Mouse (Mus musculus): ENCODE measurements around the gene Psme2b. TPM values are rescaled to one million over a fixed set of nuclear protein-coding genes. Genes with fewer than 3 reads are reported as not detected.
"Not testable (repeated sequence)": the region's sequence is repeated elsewhere in the genome, so short reads cannot be mapped to it uniquely, and the experiment has no call there.

Psme2b gene
- total RNA-seq, 2 experiments from 2014 or later: 2.6 to 6.3 TPM

DNA sequence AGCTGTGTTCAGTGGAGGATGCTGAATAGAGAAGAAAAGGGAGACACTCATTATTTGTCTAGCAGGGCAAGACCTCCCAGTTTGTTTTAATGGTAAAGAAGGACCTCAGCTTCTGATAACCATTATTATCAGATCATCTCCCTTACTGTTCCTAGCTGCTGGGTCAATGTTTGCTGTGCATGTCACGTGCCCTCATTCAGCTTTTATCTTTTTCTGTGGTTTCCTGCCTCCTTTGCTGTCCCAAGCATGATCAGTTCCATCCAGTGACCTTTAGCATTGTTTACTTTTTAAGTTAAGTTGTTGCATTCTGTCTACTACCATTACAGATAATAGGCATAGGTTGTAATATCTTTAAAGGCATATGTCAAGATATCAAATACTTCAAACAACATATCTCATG lies 37.5 kb downstream of the Psme2b start:
- no peak for ATAC-seq (replicated peaks; ENCODE audit: low FRiP score, poor library complexity, severe bottlenecking)

- no peak for ATAC-seq (replicated peaks; ENCODE audit: low FRiP score, poor library complexity, severe bottlenecking)
Measured at GRCm38 (mm10) chr11:48902021-48902420, 44.0 kb downstream of the Psme2b start, which contains the start of gene Gm5431. Gene Gm5431 (minus strand): TSS chr11:48902214.

GRCm38 (mm10) chr11:48901567-48901930 lies 44.4 kb downstream of the Psme2b start:
- ATAC-seq (replicated peaks; ENCODE audit: low FRiP score, poor library complexity, severe bottlenecking): not testable (repeated sequence)

DNA sequence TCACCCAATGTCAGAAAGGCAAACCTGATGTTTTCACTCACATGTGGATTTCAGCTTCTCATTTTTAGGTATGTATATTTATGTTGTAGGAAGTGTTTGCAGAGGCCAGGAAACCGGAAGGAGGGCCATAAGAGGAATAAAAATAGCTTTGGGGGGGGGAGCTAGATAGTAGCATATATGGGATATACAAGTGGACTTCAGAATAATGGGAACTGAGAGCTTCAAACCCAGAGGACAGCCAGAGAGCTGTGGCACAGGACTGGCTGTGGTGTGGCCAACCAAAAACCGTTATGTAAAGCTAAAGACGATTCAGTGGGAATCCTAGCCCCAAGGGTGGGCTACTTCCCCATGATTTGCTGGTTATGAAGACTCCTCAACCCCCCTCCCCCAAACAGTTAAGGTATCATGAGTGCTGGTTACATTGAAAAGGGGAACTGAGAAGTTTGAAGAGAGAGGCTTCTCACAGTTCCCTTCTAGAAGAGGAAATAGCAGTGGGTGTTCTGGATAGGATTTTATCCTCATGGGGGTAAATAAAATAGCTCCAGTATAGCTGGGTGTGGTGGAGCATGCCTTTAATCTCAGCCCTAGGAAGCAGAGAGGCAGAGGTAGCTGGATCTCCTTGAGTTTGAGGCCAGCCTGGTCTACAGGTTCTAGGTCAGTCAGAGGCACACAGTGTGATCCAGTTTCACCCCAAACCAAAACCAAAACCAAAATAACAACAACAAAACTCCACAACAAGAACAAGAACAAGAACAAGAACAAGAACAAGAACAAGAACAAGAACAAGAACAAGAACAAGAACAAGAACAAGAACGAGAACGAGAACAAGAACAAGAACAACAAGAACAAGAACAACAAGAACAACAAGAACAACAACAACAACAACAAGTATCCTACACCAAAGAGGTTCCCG lies 45.1 kb downstream of the Psme2b start:
- not testable (repeated sequence) for ATAC-seq (replicated peaks; ENCODE audit: low FRiP score, poor library complexity, severe bottlenecking)

- ATAC-seq (replicated peaks; ENCODE audit: low FRiP score, poor library complexity, severe bottlenecking): no peak
Measured at GRCm38 (mm10) chr11:48898812-48899431, 47.1 kb downstream of the Psme2b start.

Other genes with a start within 250 kb of the Psme2b start
- gene Rack1, start 145.9 kb downstream of the Psme2b start, total RNA-seq (2015; ENCODE audit: low replicate concordance): 648 and 827 TPM in 2 replicates
- 220 and 369 TPM in 2 replicates for gene Rack1, start 145.9 kb downstream of the Psme2b start, total RNA-seq (2017; ENCODE audit: low replicate concordance)
- gene Trim41, start 128.8 kb downstream of the Psme2b start, total RNA-seq (2015; ENCODE audit: low replicate concordance): 8.8 and 10.1 TPM in 2 replicates
- gene Trim41, start 128.8 kb downstream of the Psme2b start, total RNA-seq (2017; ENCODE audit: low replicate concordance): 17.5 and 41.5 TPM in 2 replicates
- 0.42 TPM in 1 of 2 replicates, not detected in the other for gene Trim7, start 120.0 kb downstream of the Psme2b start, total RNA-seq (2015; ENCODE audit: low replicate concordance)
- gene Trim7, start 120.0 kb downstream of the Psme2b start, total RNA-seq (2017; ENCODE audit: low replicate concordance): 1.0 TPM in 1 of 2 replicates, not detected in the other
- gene Gm12184, start 119.5 kb downstream of the Psme2b start, total RNA-seq (2015; ENCODE audit: low replicate concordance): 2.9 TPM in 1 of 2 replicates, not detected in the other
- gene Gm12184, start 119.5 kb downstream of the Psme2b start, total RNA-seq (2017; ENCODE audit: low replicate concordance): 9.6 TPM in 1 of 2 replicates, not detected in the other
- 50.3 and 55.5 TPM in 2 replicates for gene Irgm1, start 74.5 kb downstream of the Psme2b start, total RNA-seq (2015; ENCODE audit: low replicate concordance)
- gene Irgm1, start 74.5 kb downstream of the Psme2b start, total RNA-seq (2017; ENCODE audit: low replicate concordance): 51.0 and 53.7 TPM in 2 replicates
- 0.72 and 1.7 TPM in 2 replicates for gene Gm5431, start 44.0 kb downstream of the Psme2b start, total RNA-seq (2015; ENCODE audit: low replicate concordance)
- 0.64 and 1.5 TPM in 2 replicates for gene Gm5431, start 44.0 kb downstream of the Psme2b start, total RNA-seq (2017; ENCODE audit: low replicate concordance)
- 1.7 and 3.2 TPM in 2 replicates for gene Olfr56, start 32.7 kb upstream of the Psme2b start, total RNA-seq (2015; ENCODE audit: low replicate concordance)
- 1.5 and 6.1 TPM in 2 replicates for gene Olfr56, start 32.7 kb upstream of the Psme2b start, total RNA-seq (2017; ENCODE audit: low replicate concordance)
- 12.2 and 15.5 TPM in 2 replicates for gene 9930111J21Rik1, start 33.2 kb upstream of the Psme2b start, total RNA-seq (2015; ENCODE audit: low replicate concordance)
- 1.4 and 5.0 TPM in 2 replicates for gene 9930111J21Rik1, start 33.2 kb upstream of the Psme2b start, total RNA-seq (2017; ENCODE audit: low replicate concordance)
- 1.1 TPM in 1 of 2 replicates, not detected in the other for gene Gm12185, start 46.0 kb upstream of the Psme2b start, total RNA-seq (2015; ENCODE audit: low replicate concordance)
- gene Gm12185, start 46.0 kb upstream of the Psme2b start, total RNA-seq (2017; ENCODE audit: low replicate concordance): not detected in 2 replicates
- not detected in 2 replicates for gene Tgtp1, start 48.0 kb upstream of the Psme2b start, total RNA-seq (2015; ENCODE audit: low replicate concordance)
- 2.6 and 3.5 TPM in 2 replicates for gene Tgtp1, start 48.0 kb upstream of the Psme2b start, total RNA-seq (2017; ENCODE audit: low replicate concordance)
- 19.1 and 19.3 TPM in 2 replicates for gene 9930111J21Rik2, start 105.1 kb upstream of the Psme2b start, total RNA-seq (2015; ENCODE audit: low replicate concordance)
- gene 9930111J21Rik2, start 105.1 kb upstream of the Psme2b start, total RNA-seq (2017; ENCODE audit: low replicate concordance): 13.3 and 13.7 TPM in 2 replicates
- 10.5 and 29.3 TPM in 2 replicates for gene Tgtp2, start 118.0 kb upstream of the Psme2b start, total RNA-seq (2015; ENCODE audit: low replicate concordance)
- gene Tgtp2, start 118.0 kb upstream of the Psme2b start, total RNA-seq (2017; ENCODE audit: low replicate concordance): 19.6 and 28.1 TPM in 2 replicates
- 54.1 and 55.9 TPM in 2 replicates for gene Ifi47, start 130.4 kb upstream of the Psme2b start, total RNA-seq (2015; ENCODE audit: low replicate concordance)
- 17.2 and 18.8 TPM in 2 replicates for gene Ifi47, start 130.4 kb upstream of the Psme2b start, total RNA-seq (2017; ENCODE audit: low replicate concordance)
- gene Olfr1396, start 168.7 kb upstream of the Psme2b start, total RNA-seq (2015; ENCODE audit: low replicate concordance): not detected in 2 replicates
- not detected in 2 replicates for gene Olfr1396, start 168.7 kb upstream of the Psme2b start, total RNA-seq (2017; ENCODE audit: low replicate concordance)
- not detected in 2 replicates for gene Olfr1395, start 196.1 kb upstream of the Psme2b start, total RNA-seq (2015; ENCODE audit: low replicate concordance)
- not detected in 2 replicates for gene Olfr1395, start 196.1 kb upstream of the Psme2b start, total RNA-seq (2017; ENCODE audit: low replicate concordance)
- not detected in 2 replicates for gene Olfr1394, start 208.2 kb upstream of the Psme2b start, total RNA-seq (2015; ENCODE audit: low replicate concordance)
- not detected in 2 replicates for gene Olfr1394, start 208.2 kb upstream of the Psme2b start, total RNA-seq (2017; ENCODE audit: low replicate concordance)
- 1.1 and 2.9 TPM in 2 replicates for gene Btnl9, start 241.0 kb upstream of the Psme2b start, total RNA-seq (2015; ENCODE audit: low replicate concordance)
- gene Btnl9, start 241.0 kb upstream of the Psme2b start, total RNA-seq (2017; ENCODE audit: low replicate concordance): 0.53 and 0.77 TPM in 2 replicates

Data from erythroid progenitor cell, adult 5-6 weeks (primary cell).